Mouse (Mus musculus) brown adipose tissue, adult 24 weeks (tissue): ENCODE data around the gene Glt8d2. TPM values are rescaled to one million over a fixed set of nuclear protein-coding genes. Genes with fewer than 3 reads are reported as not detected.
A peak's percentile ranks its signal among the peaks of the same experiment; 100 is the strongest.
"Not testable (repeated sequence)": the region's sequence is repeated elsewhere in the genome, so short reads cannot be mapped to it uniquely, and the experiment has no call there.

ENCODE experiments used
- H3K27ac ChIP-seq: fragments of 200-500 bp; replicated peaks from 2 replicates; pipeline ENCODE4 v1.5.1; 2012; ENCODE audit warnings: low read depth, mild to moderate bottlenecking, low read length
- H3K4me1 ChIP-seq: fragments of 200-500 bp; 2 replicates; pipeline ENCODE4 v1.6.1; 2012; ENCODE audit warnings: low read length, mixed read lengths; ENCODE audit not compliant: control insufficient read depth, insufficient read depth, insufficient read length
- H3K4me3 ChIP-seq: fragments of 200-500 bp; 2 replicates; pipeline ENCODE4 v1.5.1; 2012; ENCODE audit warnings: low read depth, mild to moderate bottlenecking, low read length, moderate library complexity; ENCODE audit not compliant: insufficient read depth
- polyA plus RNA-seq: library from polyadenylated mRNA; stranded (reverse); fragments of >200 nt; gene quantifications from 2 replicates; pipeline ENCODE4 v1.2.4, GENCODE M21; 2012; ENCODE audit not compliant: missing spikeins, insufficient read depth, insufficient read length

Glt8d2 gene
- polyA plus RNA-seq, 1 experiment: 1.9 TPM

- Histone ChIP-seq H3K4me3 (peak within 1 kb of the TSS; percentile 98), H3K27ac (peak within 1 kb of the TSS; percentile 98)
- H3K4me1 ChIP-seq: not testable (repeated sequence)
These were observed 60.7 kb downstream of the Glt8d2 start, which contains the start of gene Tdg for GRCm38 (mm10) chr10:82629586-82630255. Gene Tdg, plus strand, starts transcription at chr10:82629828.

- Histone ChIP-seq H3K4me3 (peak overlapping the region; percentile 69), H3K4me1 (peaks cover 3% of the 10 kb centered on the region; the same call in 1 of the 2 replicates), H3K27ac (peak overlapping the region; percentile 98)
These were observed 61.3 kb downstream of the Glt8d2 start for GRCm38 (mm10) chr10:82629111-82629585.

GRCm38 (mm10) chr10:82623553-82623932 lies 66.9 kb downstream of the Glt8d2 start:
- H3K4me3 ChIP-seq: peak overlapping the region; percentile 77
- peak overlapping the region; percentile 30 for H3K27ac ChIP-seq
- not testable (repeated sequence) for H3K4me1 ChIP-seq

GRCm38 (mm10) chr10:82622671-82623552 lies 67.5 kb downstream of the Glt8d2 start, which contains the start of gene 1190007I07Rik:
Gene 1190007I07Rik, minus strand, starts transcription at chr10:82623228.
- H3K27ac ChIP-seq: peak within 1 kb of the TSS; percentile 71
- H3K4me3 ChIP-seq: peak within 1 kb of the TSS; percentile 77
- no peaks in the 10 kb centered on the region for H3K4me1 ChIP-seq

GRCm38 (mm10) chr10:82622235-82622634 lies 68.2 kb downstream of the Glt8d2 start:
- Histone ChIP-seq H3K4me3 (peak overlapping the region; percentile 77), H3K27ac (peak overlapping the region; percentile 71; the same call in 1 of the 2 replicates), H3K4me1 (no peaks in the 10 kb centered on the region)

Other genes starting within 250 kb of the Glt8d2 start
- not detected in 2 replicates for gene Gm1553, start 198.0 kb downstream of the Glt8d2 start, polyA plus RNA-seq
- 73.8 and 90.9 TPM in 2 replicates for gene 1190007I07Rik, start 67.4 kb downstream of the Glt8d2 start, polyA plus RNA-seq
- gene Tdg, start 60.8 kb downstream of the Glt8d2 start, polyA plus RNA-seq: 7.6 and 10.6 TPM in 2 replicates
- 14.1 and 19.4 TPM in 2 replicates for gene Hcfc2, start 5.5 kb upstream of the Glt8d2 start, polyA plus RNA-seq
- 9.2 and 10.9 TPM in 2 replicates for gene Nfyb, start 73.5 kb upstream of the Glt8d2 start, polyA plus RNA-seq
- 44.0 and 50.3 TPM in 2 replicates for gene Txnrd1, start 143.3 kb upstream of the Glt8d2 start, polyA plus RNA-seq
- gene Eid3, start 176.0 kb upstream of the Glt8d2 start, polyA plus RNA-seq: not detected in 2 replicates